Mouse (Mus musculus): ENCODE measurements around the gene Srrm1.

The Srrm1 gene

DNA sequence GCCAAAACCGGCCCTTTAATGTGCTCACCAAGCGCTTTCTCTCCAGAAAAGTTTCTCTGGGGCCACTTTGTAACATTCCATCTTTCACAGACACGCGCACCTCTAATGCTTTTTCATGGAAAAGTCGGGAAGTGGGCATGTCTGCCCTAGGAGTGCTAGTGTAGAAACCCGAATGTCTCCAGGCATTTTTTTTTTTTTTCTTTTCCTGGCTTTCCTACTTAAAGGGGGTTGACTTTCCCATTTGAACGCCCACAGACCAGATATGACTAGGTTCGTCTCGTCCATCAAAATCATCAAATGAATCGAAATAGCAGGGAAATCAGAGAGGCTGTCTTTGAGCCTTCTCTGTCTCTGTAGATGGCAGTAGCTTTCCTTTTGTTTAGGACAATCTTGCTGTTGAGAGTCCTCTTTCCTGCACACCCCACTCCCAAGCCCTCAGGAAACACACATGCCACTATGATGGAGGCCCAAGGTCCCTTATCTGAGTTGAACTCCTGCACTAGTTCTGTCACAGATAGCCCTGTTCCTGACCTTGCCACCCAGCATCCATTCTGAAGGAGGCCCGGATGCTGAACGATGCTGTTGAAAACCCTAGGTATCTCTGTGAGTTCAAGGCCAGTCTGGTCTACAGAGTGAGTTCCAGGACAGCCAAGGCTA, 801 bp upstream of the Srrm1 start:
- peak in 1 of 2 experiments; percentile 18 for DNase-seq

- peak; percentile 7 to 9 for DNase-seq
Measured at GRCm38 (mm10) chr4:135352326-135353065, 625 bp downstream of the Srrm1 start.

- DNase-seq: no peak
Measured at GRCm38 (mm10) chr4:135337376-135337942, 15.7 kb downstream of the Srrm1 start.

DNA sequence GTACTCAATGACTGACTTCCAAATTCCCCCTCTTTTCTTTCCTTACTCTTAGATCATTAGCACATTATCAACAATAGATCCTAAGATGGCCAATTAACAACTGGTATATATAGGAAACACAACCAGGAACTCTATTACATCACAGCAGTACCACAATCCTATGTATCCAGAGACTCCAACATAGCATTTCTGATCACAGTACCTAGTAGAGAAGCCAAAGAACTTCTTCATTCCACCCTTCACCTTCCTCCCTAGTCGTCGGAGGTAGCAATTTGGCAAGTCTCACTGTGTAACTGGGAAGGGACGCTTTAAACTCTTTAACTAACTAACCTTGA, 17.1 kb downstream of the Srrm1 start:
- no peak for DNase-seq

DNA sequence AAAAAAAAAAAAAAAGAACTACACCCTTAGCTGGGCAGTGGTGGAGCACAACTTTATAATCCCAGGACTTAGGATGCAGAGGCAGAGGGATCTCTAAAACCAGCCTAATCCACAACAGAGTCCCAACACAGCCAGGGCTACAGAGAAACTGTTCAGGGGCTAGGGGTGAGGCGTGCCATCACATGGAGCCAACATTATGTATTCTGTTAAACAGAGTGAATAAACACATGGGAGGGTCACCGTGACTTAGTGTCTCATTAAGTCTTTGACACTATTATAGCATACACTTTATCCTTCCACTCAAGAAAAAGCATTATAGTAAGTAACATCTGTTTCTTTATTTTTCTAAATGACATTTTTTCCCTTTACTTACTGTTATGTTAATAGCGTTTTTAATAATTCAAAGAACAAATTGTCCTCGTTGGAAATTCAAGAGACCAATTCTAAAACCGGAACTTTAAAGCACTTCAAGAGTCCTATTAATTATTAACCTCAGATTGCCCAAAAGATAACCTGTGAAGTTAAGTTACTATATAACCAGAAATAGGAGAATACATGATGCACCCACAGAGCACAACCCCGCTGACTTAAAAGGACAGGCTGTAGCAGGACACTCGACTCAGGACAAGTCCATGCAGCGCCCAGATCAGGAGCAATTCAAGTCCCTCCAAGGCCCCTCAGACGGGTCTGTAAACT, 17.6 kb downstream of the Srrm1 start:
- no peak for DNase-seq

DNA sequence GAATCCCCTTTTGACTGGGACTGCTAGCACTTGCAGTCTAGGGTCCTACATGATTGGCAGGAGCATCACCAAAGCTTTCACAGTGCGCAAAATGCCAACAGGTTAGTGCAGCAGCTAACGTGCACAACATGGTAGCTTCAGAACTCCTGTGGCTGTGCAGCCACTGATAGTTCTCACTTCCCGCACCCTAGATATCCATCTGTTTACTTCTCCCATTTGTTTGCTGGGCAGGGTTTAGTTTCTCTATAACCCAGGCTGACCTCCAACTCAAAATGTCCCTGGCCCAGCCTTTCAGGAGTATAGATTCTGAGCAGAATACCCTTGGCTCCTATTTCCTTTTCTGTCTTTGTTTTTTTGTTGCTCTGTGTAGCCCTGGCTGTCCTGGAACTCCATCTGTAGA, 26.7 kb downstream of the Srrm1 start:
- DNase-seq: no peak

DNA sequence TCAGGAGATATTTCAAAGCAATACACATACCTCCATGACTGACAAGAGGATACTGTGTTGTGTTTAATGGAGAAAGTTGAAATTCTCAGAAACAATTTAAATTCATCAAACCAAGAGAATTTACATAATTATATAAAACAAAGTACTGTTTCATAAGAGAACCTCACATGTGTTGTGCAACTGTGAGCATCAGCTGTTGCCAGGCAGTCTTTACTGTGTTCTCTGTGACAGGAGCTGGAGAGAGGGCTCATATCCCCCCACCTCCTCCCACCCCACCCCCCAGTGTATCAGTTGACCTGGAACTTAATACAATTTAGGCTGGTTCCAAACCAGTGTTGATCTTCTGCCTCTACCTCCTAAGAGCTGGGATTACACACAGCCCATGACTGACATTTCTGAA, 27.1 kb downstream of the Srrm1 start:
- DNase-seq: no peak

GRCm38 (mm10) chr4:135323021-135323420, 30.1 kb downstream of the Srrm1 start:
- no peak for DNase-seq

GRCm38 (mm10) chr4:135317966-135318365, 35.2 kb downstream of the Srrm1 start:
- DNase-seq: no peak

DNA sequence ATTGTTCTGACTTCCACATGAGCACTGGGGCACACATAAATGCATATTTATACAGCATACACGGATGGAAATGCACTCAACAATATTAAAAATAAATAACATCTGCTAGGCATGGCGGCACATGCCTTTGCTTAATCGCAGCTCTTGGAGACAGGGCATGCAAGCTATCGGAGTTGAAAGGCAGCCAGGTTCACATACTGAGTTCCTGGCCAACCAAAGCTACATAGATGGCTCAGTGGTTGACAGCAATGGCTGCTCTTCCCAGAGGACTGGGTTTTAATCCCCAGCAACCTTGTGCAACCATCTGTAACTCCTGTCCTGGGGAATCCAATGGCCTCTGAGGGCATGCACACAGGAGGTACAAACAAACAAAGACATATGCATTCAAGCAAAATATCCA, 35.6 kb downstream of the Srrm1 start:
- no peak for DNase-seq

DNA sequence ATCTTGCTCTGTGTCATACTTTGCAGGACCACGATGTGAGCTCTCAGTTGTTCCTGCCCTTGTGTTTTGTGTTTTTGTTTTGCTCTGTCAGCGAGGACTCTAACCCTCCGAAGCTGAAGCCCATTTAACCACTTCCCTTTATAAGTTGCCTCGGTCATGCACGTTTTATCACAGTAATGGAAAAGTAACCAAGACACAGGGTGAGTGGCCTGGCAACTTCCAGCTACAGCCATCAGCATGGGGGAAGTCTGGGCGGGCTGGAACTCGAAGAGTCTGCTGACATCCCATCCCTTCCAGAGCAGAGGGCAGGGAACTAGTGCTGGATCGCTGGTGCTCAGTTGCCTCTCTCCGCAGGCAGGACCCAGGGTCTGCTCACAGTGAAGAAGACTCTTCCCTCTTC, 37.8 kb downstream of the Srrm1 start:
- DNase-seq: no peak

DNA sequence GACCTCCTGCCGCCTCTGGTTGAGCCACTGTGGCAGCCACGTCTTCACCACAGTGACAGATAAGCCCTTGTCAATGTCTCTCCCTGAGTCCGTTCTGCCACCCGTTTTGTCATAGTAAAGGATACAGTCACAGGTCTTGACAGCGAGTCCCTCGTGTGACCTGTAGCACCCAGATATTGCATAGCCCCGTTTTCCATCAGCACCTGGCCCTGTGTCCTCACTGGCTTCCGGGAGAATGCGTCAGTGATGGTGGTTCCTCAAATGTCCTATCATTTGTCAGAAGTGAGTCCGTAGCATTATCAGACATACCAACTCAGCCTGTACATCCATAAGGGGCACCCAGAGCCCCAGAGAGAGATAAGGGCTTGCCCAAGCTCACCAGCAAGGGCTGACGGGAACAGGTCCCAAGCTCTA, 38.7 kb downstream of the Srrm1 start:
- no peak for DNase-seq

- peak in 1 of 2 experiments; percentile 32 for DNase-seq
Measured at GRCm38 (mm10) chr4:135313761-135314241, 39.3 kb downstream of the Srrm1 start.

DNA sequence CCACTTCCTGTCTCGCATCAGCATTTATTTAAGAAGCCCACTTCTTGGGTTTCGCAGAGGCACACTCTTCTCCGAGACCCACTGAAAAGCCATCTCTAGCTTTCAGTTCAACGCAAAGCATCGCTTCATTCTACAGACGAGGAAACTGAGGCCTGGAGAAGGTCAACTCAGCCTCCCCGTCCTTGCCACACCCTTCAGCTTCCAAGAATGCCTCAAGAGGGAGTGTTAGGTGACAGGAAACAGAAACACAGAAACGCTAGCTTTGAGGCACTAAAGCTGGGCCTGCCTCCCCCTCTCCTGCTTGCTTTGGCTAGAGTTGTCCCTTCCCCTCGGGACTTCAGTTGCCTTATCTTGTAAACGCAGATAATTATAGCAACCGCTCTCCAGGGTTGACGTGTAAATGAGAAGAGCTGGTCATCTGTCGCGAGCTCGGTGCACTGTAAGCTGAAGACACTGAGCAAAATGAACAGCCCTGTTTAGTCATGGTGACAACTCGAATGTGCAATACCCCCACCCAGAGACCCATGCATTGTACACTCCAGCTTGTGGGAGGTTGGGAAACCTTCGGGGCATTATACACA, 39.9 kb downstream of the Srrm1 start:
- no peak for DNase-seq

DNA sequence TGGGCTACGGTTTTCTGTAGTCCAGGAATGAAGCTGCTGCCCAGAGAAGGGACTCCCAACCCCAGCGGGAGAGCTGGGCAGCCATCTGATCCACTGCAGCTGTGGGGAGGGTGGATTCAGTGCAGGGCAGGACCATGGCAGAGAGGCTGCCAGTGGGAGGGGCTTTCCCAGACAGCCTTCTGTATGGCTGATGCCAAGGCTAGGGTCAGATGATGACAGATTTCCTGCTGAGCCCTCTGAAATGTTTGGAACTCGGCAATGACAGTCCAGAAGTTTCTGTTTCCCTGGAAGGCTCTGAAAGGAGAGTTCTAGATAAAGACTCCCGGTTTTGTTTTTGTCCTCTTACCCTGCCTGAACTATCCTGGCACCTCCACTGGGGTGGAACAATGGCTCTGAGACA, 40.4 kb downstream of the Srrm1 start:
- no peak for DNase-seq

DNA sequence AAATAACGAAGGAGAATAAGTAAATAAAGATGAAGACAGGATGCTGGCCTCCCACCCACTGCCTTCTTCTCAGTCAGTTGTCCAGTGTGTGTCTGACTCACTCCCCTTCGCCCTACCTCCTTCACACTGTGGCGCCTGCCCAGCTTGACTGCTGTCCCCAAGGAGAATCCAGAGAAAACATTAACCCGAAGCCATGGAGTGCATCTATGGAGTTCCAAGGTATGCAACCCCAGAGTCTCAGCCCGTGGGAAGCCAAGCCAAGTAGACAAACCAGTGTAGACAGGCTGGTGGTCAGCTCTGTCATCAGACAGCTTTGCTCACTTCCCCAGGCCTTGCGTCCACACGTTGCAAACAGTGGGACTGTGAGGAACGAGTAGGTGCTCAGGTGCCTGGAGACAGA, 42.8 kb downstream of the Srrm1 start:
- no peak for DNase-seq

- no peak for DNase-seq
Measured at GRCm38 (mm10) chr4:135309726-135310125, 43.4 kb downstream of the Srrm1 start.

DNA sequence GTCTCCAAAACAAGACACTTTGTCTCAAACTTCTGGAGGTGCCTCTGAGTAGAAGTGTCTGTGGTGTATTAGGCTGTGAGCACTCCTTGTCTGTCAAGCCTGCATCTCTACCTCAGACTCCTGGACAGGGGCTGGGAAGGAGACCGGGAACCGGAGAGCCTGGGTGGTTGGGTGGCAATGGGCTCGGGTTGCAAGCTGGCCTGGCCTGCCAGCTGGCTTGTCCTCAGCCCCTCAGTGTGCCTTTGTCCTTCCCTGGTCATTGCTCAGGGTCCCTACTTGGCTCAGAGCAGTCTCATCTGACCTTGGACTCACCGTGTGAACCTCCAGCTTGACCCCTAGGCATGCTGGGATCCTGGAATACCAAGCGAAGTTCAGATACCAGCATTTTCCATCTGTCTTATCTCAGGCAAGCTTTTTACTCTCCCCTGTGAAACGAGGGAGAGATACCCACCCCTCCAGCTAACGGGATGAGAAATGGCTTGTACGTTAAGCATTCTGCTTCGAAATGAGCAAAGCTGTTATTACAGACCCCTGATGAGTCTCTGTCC, 43.9 kb downstream of the Srrm1 start:
- no peak for DNase-seq

- no peak for DNase-seq
Measured at GRCm38 (mm10) chr4:135306971-135307632, 46.0 kb downstream of the Srrm1 start.

GRCm38 (mm10) chr4:135306533-135306932, 46.6 kb downstream of the Srrm1 start:
- DNase-seq: no peak

DNA sequence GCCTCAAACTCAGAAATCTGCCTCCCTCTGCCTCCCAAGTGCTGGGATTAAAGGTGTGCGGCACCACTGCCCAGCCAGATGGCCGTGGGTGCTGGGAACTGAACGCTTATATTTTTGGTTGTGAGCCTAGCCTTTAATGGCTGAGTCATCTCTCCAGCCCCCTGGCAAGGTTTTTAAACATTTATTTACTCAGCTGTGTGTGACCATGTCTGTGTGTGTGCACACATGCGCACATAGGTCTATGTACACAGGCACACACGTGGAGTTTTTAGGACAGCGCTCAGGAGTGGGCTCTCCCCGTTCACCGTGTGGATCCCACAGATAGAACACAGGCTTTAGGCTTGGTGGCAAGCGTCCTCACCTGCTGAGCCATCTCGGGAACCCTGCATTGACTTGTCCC, 50.9 kb downstream of the Srrm1 start:
- DNase-seq: no peak

DNA sequence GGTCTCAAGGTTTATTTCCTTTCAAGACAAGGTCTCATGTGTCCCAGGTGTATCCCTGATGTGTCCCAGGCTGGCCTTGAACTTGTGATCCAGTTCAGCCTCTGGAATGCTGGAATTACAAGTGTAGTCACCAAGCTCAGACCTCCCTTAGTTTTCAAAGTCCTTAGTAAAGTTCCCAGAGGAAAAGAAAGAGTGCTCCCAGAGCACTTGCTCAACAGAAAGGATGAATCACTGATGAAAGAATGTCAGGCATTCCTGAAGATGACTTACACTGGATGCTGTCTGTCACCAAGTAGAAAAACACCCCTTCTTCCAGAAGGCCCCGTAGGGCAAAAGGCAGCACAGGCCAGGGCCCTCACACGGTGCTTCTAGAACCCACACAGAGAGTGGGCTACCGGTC, 52.0 kb downstream of the Srrm1 start:
- DNase-seq: no peak

All from thymus, adult 18-20 months (tissue).